Mouse (Mus musculus): Measurements from ENCODE around the gene Brk1. TPM values are rescaled to one million over a fixed set of nuclear protein-coding genes. Genes with fewer than 3 reads are reported as not detected.

The Brk1 gene
- polyA plus RNA-seq, 1 experiment from 2014 or later: 245 TPM

DNA sequence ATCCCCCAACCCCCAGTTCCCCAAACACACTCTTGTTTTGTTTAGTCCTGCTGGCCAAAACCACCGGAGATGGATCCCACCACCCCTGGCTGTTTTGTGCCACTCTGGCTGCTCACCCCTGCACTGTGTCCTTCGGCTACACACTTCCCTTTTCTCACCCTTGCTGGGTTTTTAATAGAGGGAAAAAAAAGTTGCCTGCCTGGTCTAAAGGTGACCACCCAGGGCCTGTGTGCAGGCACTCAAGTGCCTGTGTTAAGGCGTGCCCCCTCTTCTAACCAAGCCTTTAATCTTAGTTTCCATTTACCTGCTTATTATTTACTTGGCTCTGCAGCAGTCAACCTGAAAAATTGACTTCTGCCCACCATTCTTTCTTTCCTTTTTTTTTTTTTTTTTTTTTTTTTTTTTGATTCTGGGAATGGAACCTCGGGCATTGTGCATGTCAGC is 45.6 kb downstream of the Brk1 start:
- Histone ChIP-seq H3K9ac (replicated peaks; ENCODE audit: low read depth, low read length) (no peak overlapping the region), H3K4me3 (ENCODE audit: low read depth, low read length) (no peak overlapping the region), H3K27ac (ENCODE audit: low read length) (0 out of 2 replicates have a peak overlapping the region, but pooled peaks have one; percentile 10), H3K27me3 (ENCODE audit: control insufficient read depth, insufficient read depth, low read length) (no peaks in the 10 kb centered on the region), H3K4me1 (ENCODE audit: control insufficient read depth, insufficient read depth, low read length) (no peaks in the 10 kb centered on the region), H3K9me3 (ENCODE audit: control insufficient read depth, low read depth, low read length) (no peaks in the 10 kb centered on the region), H3K4me2 (replicated peaks; ENCODE audit: low read depth, low read length) (no peak overlapping the region), H3K36me3 (ENCODE audit: control insufficient read depth, insufficient read depth, low read length) (no peaks in the 10 kb centered on the region)
- 55% methylated on average over 4 of the region's 4 CpGs for WGBS
- no peak for ATAC-seq (ENCODE audit: insufficient number of reproducible peaks, insufficient read depth, low FRiP score, low read depth)

DNA sequence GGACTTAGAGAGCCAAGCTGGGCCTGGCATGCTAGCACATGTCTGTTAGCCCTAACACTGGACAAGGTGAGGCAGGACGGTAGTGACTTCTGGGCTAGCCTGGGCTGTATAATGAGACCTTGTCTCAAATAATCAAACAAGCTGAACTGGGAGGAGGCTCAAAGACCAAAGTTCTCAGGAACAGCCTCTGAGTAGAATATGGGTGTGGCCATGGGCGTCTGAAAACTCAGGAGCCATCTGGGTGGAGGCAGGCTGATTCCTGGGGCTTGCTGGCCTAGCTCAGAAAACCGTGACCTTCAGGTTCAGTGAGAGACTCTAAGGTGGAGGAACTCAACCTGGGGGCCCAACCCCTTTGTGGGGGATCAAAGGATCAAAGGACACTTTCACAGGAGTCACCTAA is 47.1 kb downstream of the Brk1 start:
- no peaks in the 10 kb centered on the region for H3K4me1 ChIP-seq (ENCODE audit: control insufficient read depth, insufficient read depth, low read length)
- no peak overlapping the region for H3K4me2 ChIP-seq (replicated peaks; ENCODE audit: low read depth, low read length)
- H3K9me3 ChIP-seq (ENCODE audit: control insufficient read depth, low read depth, low read length): no peaks in the 10 kb centered on the region
- no peak for ATAC-seq (ENCODE audit: insufficient number of reproducible peaks, insufficient read depth, low FRiP score, low read depth)
- no peak overlapping the region for H3K27ac ChIP-seq (ENCODE audit: low read length)
- H3K36me3 ChIP-seq (ENCODE audit: control insufficient read depth, insufficient read depth, low read length): no peaks in the 10 kb centered on the region
- H3K4me3 ChIP-seq (ENCODE audit: low read depth, low read length): no peak overlapping the region
- 55% methylated on average over 3 of the region's 3 CpGs for WGBS
- H3K27me3 ChIP-seq (ENCODE audit: control insufficient read depth, insufficient read depth, low read length): no peaks in the 10 kb centered on the region
- no peak overlapping the region for H3K9ac ChIP-seq (replicated peaks; ENCODE audit: low read depth, low read length)

DNA sequence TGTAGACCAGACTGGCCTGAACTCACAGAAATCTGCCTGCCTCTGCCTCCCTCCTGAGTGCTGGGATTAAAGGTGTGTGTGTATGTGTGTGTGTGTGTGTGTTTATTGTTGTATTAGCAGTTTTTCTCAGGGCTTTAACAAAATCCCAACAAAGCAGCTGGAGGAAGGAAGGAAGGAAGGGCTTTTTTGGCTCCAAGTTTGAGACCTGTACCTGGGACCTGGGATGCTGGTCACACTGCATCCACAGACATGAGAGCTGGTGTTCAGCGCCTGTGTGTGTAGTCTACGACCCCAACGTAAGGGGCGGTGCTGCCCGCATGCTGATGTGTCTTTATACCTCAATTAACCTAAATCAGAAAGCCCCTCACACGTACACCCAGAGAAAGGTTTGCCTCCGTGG is 49.0 kb downstream of the Brk1 start:
- Histone ChIP-seq H3K36me3 (ENCODE audit: control insufficient read depth, insufficient read depth, low read length) (no peaks in the 10 kb centered on the region), H3K4me1 (ENCODE audit: control insufficient read depth, insufficient read depth, low read length) (no peaks in the 10 kb centered on the region), H3K4me3 (ENCODE audit: low read depth, low read length) (no peak overlapping the region), H3K4me2 (replicated peaks; ENCODE audit: low read depth, low read length) (no peak overlapping the region), H3K9ac (replicated peaks; ENCODE audit: low read depth, low read length) (no peak overlapping the region), H3K9me3 (ENCODE audit: control insufficient read depth, low read depth, low read length) (no peaks in the 10 kb centered on the region), H3K27ac (ENCODE audit: low read length) (no peak overlapping the region), H3K27me3 (ENCODE audit: control insufficient read depth, insufficient read depth, low read length) (no peaks in the 10 kb centered on the region)
- ATAC-seq (ENCODE audit: insufficient number of reproducible peaks, insufficient read depth, low FRiP score, low read depth): no peak
- WGBS: 87% methylated on average over 7 of the region's 7 CpGs

GRCm38 (mm10) chr6:113654102-113654501 is 49.5 kb downstream of the Brk1 start:
- Histone ChIP-seq H3K4me3 (ENCODE audit: low read depth, low read length) (no peak overlapping the region), H3K36me3 (ENCODE audit: control insufficient read depth, insufficient read depth, low read length) (no peaks in the 10 kb centered on the region), H3K4me2 (replicated peaks; ENCODE audit: low read depth, low read length) (no peak overlapping the region), H3K9me3 (ENCODE audit: control insufficient read depth, low read depth, low read length) (no peaks in the 10 kb centered on the region), H3K9ac (replicated peaks; ENCODE audit: low read depth, low read length) (no peak overlapping the region), H3K4me1 (ENCODE audit: control insufficient read depth, insufficient read depth, low read length) (no peaks in the 10 kb centered on the region), H3K27me3 (ENCODE audit: control insufficient read depth, insufficient read depth, low read length) (no peaks in the 10 kb centered on the region), H3K27ac (ENCODE audit: low read length) (no peak overlapping the region)
- ATAC-seq (ENCODE audit: insufficient number of reproducible peaks, insufficient read depth, low FRiP score, low read depth): no peak
- 80% methylated on average over 8 of the region's 8 CpGs for WGBS

- 67% methylated on average over 16 of the region's 16 CpGs for WGBS
- H3K4me3 ChIP-seq (ENCODE audit: low read depth, low read length): no peak overlapping the region
Observed at GRCm38 (mm10) chr6:113654753-113655397, 50.3 kb downstream of the Brk1 start.

DNA sequence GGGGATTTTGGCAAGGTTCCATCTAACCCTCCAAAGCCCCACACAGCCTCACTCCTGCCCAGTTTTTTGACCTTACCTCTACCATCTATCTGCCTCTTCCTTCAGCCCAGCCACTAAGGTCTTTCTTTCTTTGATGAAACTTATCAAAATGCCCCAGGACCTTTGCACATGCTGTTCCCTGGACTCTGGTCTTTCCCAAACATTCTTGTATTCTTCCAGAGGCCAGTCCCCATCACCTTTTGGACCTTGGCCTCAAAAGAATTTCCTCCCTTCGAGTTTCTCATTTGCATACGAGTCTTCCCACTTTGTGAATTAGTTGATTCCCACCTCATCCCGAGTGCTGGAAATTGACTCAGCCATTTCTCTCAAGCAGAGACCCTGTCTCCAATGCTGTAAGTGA is 50.9 kb downstream of the Brk1 start:
- Histone ChIP-seq H3K4me3 (ENCODE audit: low read depth, low read length) (no peak overlapping the region), H3K4me1 (ENCODE audit: control insufficient read depth, insufficient read depth, low read length) (no peaks in the 10 kb centered on the region), H3K27ac (ENCODE audit: low read length) (no peak overlapping the region), H3K9ac (replicated peaks; ENCODE audit: low read depth, low read length) (no peak overlapping the region), H3K9me3 (ENCODE audit: control insufficient read depth, low read depth, low read length) (no peaks in the 10 kb centered on the region), H3K4me2 (replicated peaks; ENCODE audit: low read depth, low read length) (no peak overlapping the region), H3K36me3 (ENCODE audit: control insufficient read depth, insufficient read depth, low read length) (no peaks in the 10 kb centered on the region), H3K27me3 (ENCODE audit: control insufficient read depth, insufficient read depth, low read length) (no peaks in the 10 kb centered on the region)
- ATAC-seq (ENCODE audit: insufficient number of reproducible peaks, insufficient read depth, low FRiP score, low read depth): no peak
- whole genome bisulfite sequencing: 83% methylated on average over 3 of the region's 3 CpGs

More at GRCm38 (mm10) chr6:113654753-113655397, 50.3 kb downstream of the Brk1 start:
- no peak overlapping the region for H3K27ac ChIP-seq (ENCODE audit: low read length)
- no peaks in the 10 kb centered on the region for H3K36me3 ChIP-seq (ENCODE audit: control insufficient read depth, insufficient read depth, low read length)
- no peaks in the 10 kb centered on the region for H3K9me3 ChIP-seq (ENCODE audit: control insufficient read depth, low read depth, low read length)
- no peak overlapping the region for H3K4me2 ChIP-seq (replicated peaks; ENCODE audit: low read depth, low read length)
- no peak for ATAC-seq (ENCODE audit: insufficient number of reproducible peaks, insufficient read depth, low FRiP score, low read depth)
- no peak overlapping the region for H3K9ac ChIP-seq (replicated peaks; ENCODE audit: low read depth, low read length)
- no peaks in the 10 kb centered on the region for H3K4me1 ChIP-seq (ENCODE audit: control insufficient read depth, insufficient read depth, low read length)
- no peaks in the 10 kb centered on the region for H3K27me3 ChIP-seq (ENCODE audit: control insufficient read depth, insufficient read depth, low read length)

GRCm38 (mm10) chr6:113656847-113657246 is 52.3 kb downstream of the Brk1 start:
- H3K27ac ChIP-seq (ENCODE audit: low read length): peak overlapping the region; percentile 10; the same call in 1 of the 2 replicates
- H3K9ac ChIP-seq (replicated peaks; ENCODE audit: low read depth, low read length): no peak overlapping the region
- no peaks in the 10 kb centered on the region for H3K27me3 ChIP-seq (ENCODE audit: control insufficient read depth, insufficient read depth, low read length)
- no peaks in the 10 kb centered on the region for H3K9me3 ChIP-seq (ENCODE audit: control insufficient read depth, low read depth, low read length)
- H3K4me1 ChIP-seq (ENCODE audit: control insufficient read depth, insufficient read depth, low read length): no peaks in the 10 kb centered on the region
- 65% methylated on average over 6 of the region's 6 CpGs for WGBS
- ATAC-seq (ENCODE audit: insufficient number of reproducible peaks, insufficient read depth, low FRiP score, low read depth): no peak
- H3K36me3 ChIP-seq (ENCODE audit: control insufficient read depth, insufficient read depth, low read length): no peaks in the 10 kb centered on the region
- H3K4me3 ChIP-seq (ENCODE audit: low read depth, low read length): no peak overlapping the region
- H3K4me2 ChIP-seq (replicated peaks; ENCODE audit: low read depth, low read length): no peak overlapping the region

DNA sequence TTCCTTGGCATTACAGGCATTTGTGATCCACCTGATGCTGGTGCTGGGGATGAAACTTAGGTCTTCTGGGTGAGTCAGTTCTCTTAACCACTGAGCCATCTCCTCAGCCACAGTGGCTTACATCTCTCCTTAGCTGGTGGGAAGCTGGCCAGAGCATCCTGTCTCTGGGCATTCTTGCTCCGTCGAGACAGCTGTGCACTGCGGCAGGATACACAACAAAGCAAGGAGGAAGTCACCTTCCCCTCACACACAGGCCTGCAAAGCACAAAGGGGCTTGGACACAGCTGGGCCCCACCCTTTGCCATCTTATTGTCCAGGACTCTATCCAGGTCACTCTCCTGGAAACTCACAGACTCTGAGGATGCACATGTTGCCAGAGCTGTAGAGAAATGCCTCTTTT is 53.7 kb downstream of the Brk1 start:
- H3K27ac ChIP-seq (ENCODE audit: low read length): peak overlapping the region; percentile 33; the same call in 1 of the 2 replicates
- no peak overlapping the region for H3K4me3 ChIP-seq (ENCODE audit: low read depth, low read length)
- no peak overlapping the region for H3K9ac ChIP-seq (replicated peaks; ENCODE audit: low read depth, low read length)
- H3K27me3 ChIP-seq (ENCODE audit: control insufficient read depth, insufficient read depth, low read length): no peaks in the 10 kb centered on the region
- H3K4me2 ChIP-seq (replicated peaks; ENCODE audit: low read depth, low read length): no peak overlapping the region
- ATAC-seq (ENCODE audit: insufficient number of reproducible peaks, insufficient read depth, low FRiP score, low read depth): no peak
- H3K4me1 ChIP-seq (ENCODE audit: control insufficient read depth, insufficient read depth, low read length): no peaks in the 10 kb centered on the region
- H3K36me3 ChIP-seq (ENCODE audit: control insufficient read depth, insufficient read depth, low read length): no peaks in the 10 kb centered on the region
- H3K9me3 ChIP-seq (ENCODE audit: control insufficient read depth, low read depth, low read length): no peaks in the 10 kb centered on the region
- WGBS: 56% methylated on average over 3 of the region's 3 CpGs

All from stomach, embryonic 14.5 days (tissue).